Mouse (Mus musculus) urinary bladder, postnatal 36 days (tissue): ENCODE results near the gene Nmt2.

ENCODE experiments used
- DNase-seq, 2 experiments: peaks; one replicate each; pipeline ENCODE4 v3.0.0; 2022; ENCODE audit warnings: low spot score in 2 of 2, mixed read lengths in 1 of 2

Nmt2 gene

GRCm38 (mm10) chr2:3326547-3326946 is 42.5 kb downstream of the Nmt2 start:
- no peak for DNase-seq

GRCm38 (mm10) chr2:3327351-3327750 is 43.3 kb downstream of the Nmt2 start:
- DNase-seq, result peak; percentile 49 to 51

GRCm38 (mm10) chr2:3331071-3331703 is 47.2 kb downstream of the Nmt2 start:
- DNase-seq, result no peak

GRCm38 (mm10) chr2:3332056-3332455 is 48.0 kb downstream of the Nmt2 start:
- DNase-seq, result no peak

GRCm38 (mm10) chr2:3332484-3333242 is 48.7 kb downstream of the Nmt2 start, which contains the start of gene Rpp38:
Gene Rpp38, minus strand, starts transcription at chr2:3332643.
- DNase-seq, result peak; percentile 98

- no peak for DNase-seq
Observed at GRCm38 (mm10) chr2:3333761-3334160, 49.7 kb downstream of the Nmt2 start.

- DNase-seq, result peak; percentile 31 to 51
Observed at GRCm38 (mm10) chr2:3335611-3336301, 51.7 kb downstream of the Nmt2 start, which contains the start of gene Acbd7. Gene Acbd7, plus strand, starts transcription at chr2:3336168.

GRCm38 (mm10) chr2:3348422-3348821 is 64.4 kb downstream of the Nmt2 start:
- DNase-seq, result no peak

- no peak for DNase-seq
Observed at GRCm38 (mm10) chr2:3348919-3349318, 64.9 kb downstream of the Nmt2 start.

- DNase-seq, result no peak
Observed at GRCm38 (mm10) chr2:3353160-3353559, 69.1 kb downstream of the Nmt2 start.

GRCm38 (mm10) chr2:3355793-3356192 is 71.8 kb downstream of the Nmt2 start:
- DNase-seq, result no peak

- DNase-seq, result no peak
Observed at GRCm38 (mm10) chr2:3356311-3356710, 72.3 kb downstream of the Nmt2 start.

GRCm38 (mm10) chr2:3357887-3358286 is 73.9 kb downstream of the Nmt2 start:
- no peak for DNase-seq

- no peak for DNase-seq
Observed at GRCm38 (mm10) chr2:3361067-3361466, 77.1 kb downstream of the Nmt2 start.

- DNase-seq, result no peak
Observed at GRCm38 (mm10) chr2:3365127-3365526, 81.1 kb downstream of the Nmt2 start.
